Mouse (Mus musculus) layer of hippocampus, adult 8-10 months (tissue): ENCODE measurements around the gene Alox12. TPM values are rescaled to one million over a fixed set of nuclear protein-coding genes. Genes with fewer than 3 reads are reported as not detected.

ENCODE experiments used
- DNase-seq, 2 experiments: peaks; one replicate each; pipeline ENCODE4 v3.0.0; 2022; ENCODE audit warnings: low spot score in 2 of 2
- microRNA-seq, 2 experiments: library from miRNA; unstranded; fragments of <30 nt; microRNA quantifications; one replicate each; pipeline ENCODE4 v1.2.0; 2022
- total RNA-seq, 4 experiments: library from RNA; stranded (reverse); gene quantifications; 2 replicates each; pipeline ENCODE4 v1.2.4; 2022

The Alox12 gene
- total RNA-seq, 4 experiments from 2014 or later, result 0.17 to 0.41 (median 0.37) TPM

- DNase-seq, result no peak
Observed at GRCm38 (mm10) chr11:70193354-70194285, 61.5 kb downstream of the Alox12 start.

DNA sequence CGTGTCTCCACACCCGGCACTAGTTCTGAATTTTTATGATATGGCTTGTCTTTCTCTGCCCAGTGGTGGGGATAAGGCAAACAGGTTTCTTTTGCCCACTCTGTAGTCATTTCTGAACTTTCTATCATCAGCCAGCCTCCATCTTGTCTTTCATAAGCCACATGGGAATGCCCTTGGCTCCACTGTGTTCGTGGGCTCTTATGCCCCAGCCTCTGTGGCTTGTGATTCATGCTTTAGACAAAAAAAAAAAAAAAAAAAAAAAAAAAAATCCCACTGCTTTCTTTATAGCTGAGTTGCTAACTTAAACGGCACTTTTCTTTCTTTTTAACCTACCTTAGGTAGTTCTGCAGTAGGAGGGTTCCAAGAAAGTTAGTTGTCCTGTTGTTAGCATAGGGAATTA lies 63.0 kb downstream of the Alox12 start:
- no peak for DNase-seq

Small RNAs within 50 kb of the gene (microRNA-seq; reads per million reads assigned to microRNA genes)
- gene Mir195a (781 to 8,987 reads per million in 2 experiments), gene Mir497 (0 reads per million in 2 experiments), gene Mir497b (0 reads per million in 2 experiments)

Other genes with a start within 250 kb of the Alox12 start
- gene Acadvl, start 239.9 kb downstream of the Alox12 start, total RNA-seq, result 10 to 100 TPM; 60.3 to 69.1 (median 64.8) TPM
- 100 to 1,000 TPM; 730 to 858 (median 789) TPM for gene Dlg4, start 238.4 kb downstream of the Alox12 start, total RNA-seq
- gene Asgr1, start 201.3 kb downstream of the Alox12 start, total RNA-seq, result 1 to 10 TPM in 1 of 4 experiments, under 1 TPM in 3; 0.79 to 3.0 (median 0.90) TPM
- under 1 TPM in 1 of 4 experiments, not detected in 3; 0.32 TPM for gene Asgr2, start 162.7 kb downstream of the Alox12 start, total RNA-seq
- 1 to 10 TPM in 1 of 4 experiments, under 1 TPM in 2, not detected in 1; 0.45 to 1.9 (median 0.52) TPM for gene Mgl2, start 125.0 kb downstream of the Alox12 start, total RNA-seq
- gene Clec10a, start 99.2 kb downstream of the Alox12 start, total RNA-seq, result 1 to 10 TPM; 1.1 to 1.8 (median 1.4) TPM
- 10 to 100 TPM; 35.6 to 44.8 (median 42.1) TPM for gene Slc16a11, start 42.6 kb downstream of the Alox12 start, total RNA-seq
- 1 to 10 TPM; 6.5 to 9.5 (median 7.4) TPM for gene Slc16a13, start 34.3 kb downstream of the Alox12 start, total RNA-seq
- gene Bcl6b, start 25.6 kb downstream of the Alox12 start, total RNA-seq, result 1 to 10 TPM in 1 of 4 experiments, under 1 TPM in 3; 0.91 to 1.9 (median 0.95) TPM
- 10 to 100 TPM; 39.3 to 45.7 (median 42.6) TPM for gene 0610010K14Rik, start 17.4 kb downstream of the Alox12 start, total RNA-seq
- gene Gm21988, start 15.5 kb downstream of the Alox12 start, total RNA-seq, result 1 to 10 TPM; 2.5 to 8.6 (median 3.5) TPM
- 100 to 1,000 TPM; 203 to 263 (median 244) TPM for gene Rnasek, start 15.5 kb downstream of the Alox12 start, total RNA-seq
- gene Alox12e, start 67.3 kb upstream of the Alox12 start, total RNA-seq, result under 1 TPM in 3 of 4 experiments, not detected in 1; 0.18 to 0.38 (median 0.18) TPM
- under 1 TPM in 2 of 4 experiments, not detected in 2; 0.45 to 0.61 TPM for gene Alox15, start 96.7 kb upstream of the Alox12 start, total RNA-seq
- gene Pelp1, start 154.7 kb upstream of the Alox12 start, total RNA-seq, result 10 to 100 TPM; 32.8 to 35.6 (median 33.8) TPM
- gene Arrb2, start 177.3 kb upstream of the Alox12 start, total RNA-seq, result 100 to 1,000 TPM in 2 of 4 experiments, 10 to 100 TPM in 2; 97.4 to 116 (median 101) TPM
- 10 to 100 TPM; 10.6 to 16.9 (median 15.2) TPM for gene Med11, start 196.6 kb upstream of the Alox12 start, total RNA-seq
- 1 to 10 TPM in 2 of 4 experiments, under 1 TPM in 2; 0.45 to 2.0 (median 1.1) TPM for gene Zmynd15, start 204.1 kb upstream of the Alox12 start, total RNA-seq
- gene Cxcl16, start 204.6 kb upstream of the Alox12 start, total RNA-seq, result 1 to 10 TPM; 1.4 to 6.7 (median 3.5) TPM
- gene Tm4sf5, start 249.9 kb upstream of the Alox12 start, total RNA-seq, result not detected